Mouse (Mus musculus) small intestine, adult 2 months (tissue): ENCODE measurements around the gene Tab1. TPM values are rescaled to one million over a fixed set of nuclear protein-coding genes. Genes with fewer than 3 reads are reported as not detected.

Source experiments
- H3K27ac ChIP-seq: fragments of 200-500 bp; 2 replicates; pipeline ENCODE4 v1.5.1; 2012; ENCODE audit warnings: low read depth, low read length, control low read depth, inconsistent platforms; ENCODE audit not compliant: insufficient read depth
- H3K27me3 ChIP-seq: fragments of 200-500 bp; 2 replicates; pipeline ENCODE4 v1.6.1; 2012; ENCODE audit warnings: mild to moderate bottlenecking, moderate library complexity, low read length, inconsistent platforms; ENCODE audit not compliant: control insufficient read depth, insufficient read depth
- H3K36me3 ChIP-seq: fragments of 200-500 bp; 2 replicates; pipeline ENCODE4 v1.6.1; 2012; ENCODE audit warnings: mild to moderate bottlenecking, low read length, control low read depth, inconsistent platforms; ENCODE audit not compliant: control insufficient read depth, insufficient read depth
- H3K4me1 ChIP-seq: fragments of 200-500 bp; 2 replicates; pipeline ENCODE4 v1.6.1; 2012; ENCODE audit warnings: low read length, inconsistent platforms, mixed read lengths; ENCODE audit not compliant: control insufficient read depth, insufficient read depth, insufficient read length
- H3K4me3 ChIP-seq: fragments of 200-500 bp; 2 replicates; pipeline ENCODE4 v1.5.1; 2012; ENCODE audit warnings: low read depth, mild to moderate bottlenecking, control low read depth, inconsistent platforms, low read length, moderate library complexity
- CTCF ChIP-seq: fragments of 200-500 bp; IDR thresholded peaks from 2 replicates; pipeline ENCODE4 v1.5.1; 2012; ENCODE audit warnings: low read depth, mild to moderate bottlenecking, control low read depth, inconsistent platforms, low read length, moderate library complexity, mixed read lengths; ENCODE audit not compliant: insufficient replicate concordance, insufficient read length; ENCODE audit errors: extremely low read depth
- POLR2A ChIP-seq: fragments of 200-500 bp; IDR thresholded peaks from 2 replicates; pipeline ENCODE4 v1.6.1; 2012; ENCODE audit warnings: low read depth, mild to moderate bottlenecking, control low read depth, inconsistent platforms, low read length, moderate library complexity
- WGBS: fragments of 180-500 bp; shearing (Covaris S2); methylation state at CpG from one replicate; pipeline ENCODE4 v1.1.7; 2018; 5-methylcytosine and 5-hydroxymethylcytosine counted together
- polyA plus RNA-seq: library from polyadenylated mRNA; depleted of rRNA; stranded (reverse); fragments of >200 nt; gene quantifications from 2 replicates; pipeline ENCODE4 v1.2.3, GENCODE M21; 2012

Gene Tab1
- polyA plus RNA-seq, 1 experiment: 28.6 TPM

DNA sequence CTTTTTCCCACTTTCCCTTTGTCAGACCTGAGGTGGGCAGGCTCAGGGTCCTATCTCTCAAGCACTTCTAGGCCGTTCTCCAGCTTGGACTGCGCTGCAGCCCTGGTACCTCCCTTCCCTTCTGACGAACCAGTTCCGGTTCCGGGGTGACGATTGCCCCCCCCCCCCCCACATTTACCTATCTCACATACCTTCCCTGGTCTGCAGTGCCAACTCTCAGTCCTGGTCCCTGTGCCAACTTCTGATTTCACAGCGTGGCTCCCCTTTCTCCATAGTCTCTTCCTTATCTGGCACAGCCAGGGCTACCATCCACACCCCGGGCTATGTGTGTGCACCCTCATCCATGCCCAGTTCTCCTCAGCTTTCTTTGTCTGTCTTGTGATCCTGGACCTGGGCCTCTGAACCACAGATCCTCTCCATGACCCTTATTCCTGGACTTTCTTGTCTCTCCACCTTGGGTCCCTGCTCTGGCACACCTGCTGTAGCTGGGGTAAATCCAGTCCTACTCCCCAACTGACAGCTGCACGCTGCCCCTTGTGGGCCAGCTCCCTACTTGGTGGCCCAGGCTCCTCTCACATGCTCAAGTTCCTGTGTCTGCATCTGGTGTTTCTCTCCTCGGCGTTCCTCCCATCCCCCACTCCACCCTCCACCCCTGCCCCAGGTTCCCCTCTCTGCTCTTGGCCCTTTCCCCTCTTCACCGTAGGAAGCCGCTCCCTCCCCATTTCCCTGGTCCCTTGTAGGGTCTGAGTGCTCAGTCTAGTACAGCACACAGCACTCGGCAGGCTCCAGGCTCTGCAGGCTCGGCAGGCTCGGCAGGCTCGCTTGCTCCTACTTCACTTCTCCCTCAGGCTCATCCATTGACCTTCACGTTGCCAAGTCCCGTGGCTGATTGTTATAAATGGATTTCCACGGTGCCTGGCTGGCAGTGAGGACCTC lies 35.7 kb upstream of the Tab1 start:
- H3K4me1 ChIP-seq: peaks cover 16% of the 10 kb centered on the region
- no peak overlapping the region for H3K27ac ChIP-seq
- WGBS: 12% methylated on average over 20 of the region's 20 CpGs
- no peaks in the 10 kb centered on the region; the same call in 1 of the 2 replicates for H3K27me3 ChIP-seq
- TF ChIP-seq CTCF (no peak), POLR2A (0 out of 2 replicates have a peak, but pooled peaks have one; percentile 14)
- no peak overlapping the region for H3K4me3 ChIP-seq
- H3K36me3 ChIP-seq: no peaks in the 10 kb centered on the region

GRCm38 (mm10) chr15:80097999-80098461 lies 34.9 kb upstream of the Tab1 start:
- 47% methylated on average over 8 of the region's 8 CpGs for WGBS

DNA sequence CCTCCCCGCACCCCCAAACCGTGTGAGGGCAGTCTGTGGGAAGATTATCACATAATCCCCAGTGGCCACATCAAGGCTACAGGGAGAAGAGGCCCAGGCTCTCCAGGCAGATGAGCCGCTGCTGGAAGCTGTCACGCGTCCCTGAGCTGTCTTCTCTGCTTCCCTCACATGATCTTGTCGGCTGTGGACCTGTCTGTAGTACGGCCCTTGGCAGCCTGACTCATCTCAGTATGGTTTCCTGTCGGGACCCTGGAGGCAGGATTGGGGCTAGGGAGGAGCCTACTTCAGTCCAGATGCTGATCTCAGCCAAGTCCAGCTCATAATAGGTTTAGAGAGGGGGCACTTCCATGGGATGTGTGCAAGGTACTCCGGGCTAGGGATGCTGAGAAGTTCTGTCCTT lies 34.1 kb upstream of the Tab1 start:
- H3K4me1 ChIP-seq: peaks cover 16% of the 10 kb centered on the region
- H3K36me3 ChIP-seq: no peaks in the 10 kb centered on the region
- H3K27ac ChIP-seq: no peak overlapping the region
- TF ChIP-seq POLR2A (no peak), CTCF (no peak)
- H3K4me3 ChIP-seq: no peak overlapping the region
- 71% methylated on average over 9 of the region's 9 CpGs for WGBS
- H3K27me3 ChIP-seq: no peaks in the 10 kb centered on the region

More at GRCm38 (mm10) chr15:80097999-80098461, 34.9 kb upstream of the Tab1 start:
- no peak for TF ChIP-seq CTCF
- TF ChIP-seq POLR2A: no peak
- no peak overlapping the region for H3K27ac ChIP-seq
- no peaks in the 10 kb centered on the region for H3K36me3 ChIP-seq
- no peak overlapping the region for H3K4me3 ChIP-seq
- H3K4me1 ChIP-seq: peaks cover 16% of the 10 kb centered on the region
- H3K27me3 ChIP-seq: no peaks in the 10 kb centered on the region

DNA sequence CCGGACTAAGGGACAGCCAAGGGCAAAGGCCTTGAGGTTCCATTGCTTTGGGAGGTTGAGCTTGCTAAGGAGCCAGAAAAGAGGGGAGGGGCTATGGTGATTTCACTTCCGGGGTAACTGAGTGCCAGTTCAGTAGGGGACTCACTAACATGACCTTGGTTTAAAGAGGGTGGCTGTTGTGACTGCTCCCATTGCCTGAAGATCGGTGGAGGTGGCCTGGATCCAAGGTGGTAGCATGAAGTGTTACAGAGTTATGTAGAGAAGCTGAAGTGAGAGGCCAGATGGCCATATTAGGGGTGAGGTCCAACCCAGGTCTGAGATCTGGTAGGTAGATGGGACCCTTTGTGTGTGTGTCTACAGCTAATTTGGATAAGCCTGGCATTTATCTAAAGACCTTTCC lies 33.5 kb upstream of the Tab1 start:
- H3K4me1 ChIP-seq: peaks cover 16% of the 10 kb centered on the region
- H3K27ac ChIP-seq: no peak overlapping the region
- no peak overlapping the region for H3K4me3 ChIP-seq
- H3K36me3 ChIP-seq: no peaks in the 10 kb centered on the region
- TF ChIP-seq CTCF (no peak), POLR2A (no peak)
- WGBS: 78% methylated on average over 3 of the region's 3 CpGs
- no peaks in the 10 kb centered on the region for H3K27me3 ChIP-seq

DNA sequence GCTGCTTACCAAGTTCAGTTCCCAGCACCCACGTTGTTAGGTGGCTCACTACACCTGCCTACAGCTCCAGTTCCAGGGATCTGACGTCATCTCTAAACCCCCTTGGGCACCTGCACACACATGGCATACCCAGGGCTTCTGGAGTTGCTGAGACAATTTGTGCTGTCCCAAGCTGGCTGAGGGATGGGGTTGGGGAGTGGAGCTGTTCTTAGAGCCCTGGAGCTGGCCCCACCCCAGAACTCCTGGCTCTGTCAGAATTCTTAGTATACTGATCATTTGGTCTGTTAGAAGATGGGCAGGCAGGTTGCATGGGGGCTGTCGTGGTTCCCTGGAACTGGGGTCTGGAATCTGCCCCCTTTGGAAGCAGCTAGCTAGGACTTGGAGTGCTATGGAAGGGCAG lies 32.7 kb upstream of the Tab1 start:
- Histone ChIP-seq H3K27me3 (no peaks in the 10 kb centered on the region), H3K4me3 (no peak overlapping the region), H3K4me1 (peaks cover 16% of the 10 kb centered on the region), H3K36me3 (no peaks in the 10 kb centered on the region), H3K27ac (no peak overlapping the region)
- TF ChIP-seq CTCF: no peak
- TF ChIP-seq POLR2A: no peak
- 85% methylated on average over 3 of the region's 3 CpGs for WGBS

DNA sequence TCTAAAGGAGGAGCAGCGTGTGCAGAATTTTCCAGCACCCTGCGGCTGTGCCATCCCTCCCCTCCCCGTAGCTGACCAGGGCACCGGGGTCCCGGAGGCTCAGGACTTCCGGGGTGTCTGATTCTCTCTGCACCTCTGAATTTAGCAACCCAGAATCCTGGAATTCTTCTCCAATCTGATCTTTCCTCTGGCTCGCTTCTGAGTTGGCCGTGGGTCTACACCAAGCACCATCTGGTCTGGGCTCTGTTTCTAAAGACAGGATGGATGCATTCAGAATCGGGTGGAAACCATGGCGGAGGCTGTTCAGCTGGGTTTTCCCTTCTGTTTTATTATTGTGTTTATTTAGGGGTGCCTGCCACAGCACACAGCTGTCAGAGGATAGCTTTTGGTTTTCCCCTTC lies 32.1 kb upstream of the Tab1 start:
- no peak overlapping the region for H3K4me3 ChIP-seq
- H3K36me3 ChIP-seq: no peaks in the 10 kb centered on the region
- no peak overlapping the region for H3K27ac ChIP-seq
- H3K4me1 ChIP-seq: peaks cover 12% of the 10 kb centered on the region
- no peaks in the 10 kb centered on the region for H3K27me3 ChIP-seq
- 85% methylated on average over 10 of the region's 10 CpGs for WGBS
- TF ChIP-seq POLR2A: no peak
- TF ChIP-seq CTCF: no peak

GRCm38 (mm10) chr15:80101503-80101902 lies 31.4 kb upstream of the Tab1 start:
- no peaks in the 10 kb centered on the region for H3K36me3 ChIP-seq
- no peak overlapping the region for H3K4me3 ChIP-seq
- WGBS: 91% methylated on average over 6 of the region's 6 CpGs
- H3K4me1 ChIP-seq: peaks cover 8% of the 10 kb centered on the region
- no peaks in the 10 kb centered on the region for H3K27me3 ChIP-seq
- no peak for TF ChIP-seq POLR2A
- TF ChIP-seq CTCF: no peak
- H3K27ac ChIP-seq: no peak overlapping the region
